Mouse (Mus musculus) heart, postnatal 0 days (tissue): ENCODE results near the gene Lzts2. TPM values are rescaled to one million over a fixed set of nuclear protein-coding genes. Genes with fewer than 3 reads are reported as not detected.

ENCODE experiments used
- ATAC-seq: fragments of 200-750 bp; cut with Nextera tagmentation; 2 replicates; pipeline ENCODE4 v1.8.0; 2017; ENCODE audit warnings: low read depth, moderate number of reproducible peaks, moderate library complexity; ENCODE audit not compliant: insufficient read depth
- DNase-seq: peaks from one replicate; pipeline ENCODE4 v3.0.0-alpha.2; 2016; ENCODE audit warnings: low spot score
- H3K27ac ChIP-seq: fragments of 300-500 bp; sonication (generic); 2 replicates; pipeline ENCODE4 v1.5.1; 2014; ENCODE audit warnings: low read depth, mild to moderate bottlenecking
- H3K27me3 ChIP-seq: fragments of 300-500 bp; sonication (generic); 2 replicates; pipeline ENCODE4 v1.6.1; 2014; ENCODE audit warnings: low read length, mixed read lengths; ENCODE audit not compliant: control insufficient read depth, insufficient read depth
- H3K36me3 ChIP-seq: fragments of 300-500 bp; sonication (generic); replicated peaks from 2 replicates; pipeline ENCODE4 v1.6.1; 2014; ENCODE audit warnings: low read length, mixed read lengths; ENCODE audit not compliant: control insufficient read depth, insufficient read depth
- H3K4me1 ChIP-seq: fragments of 300-500 bp; sonication (generic); 2 replicates; pipeline ENCODE4 v1.6.1; 2014; ENCODE audit warnings: antibody characterized with exemption; ENCODE audit not compliant: control insufficient read depth, insufficient read depth
- H3K4me2 ChIP-seq: fragments of 300-500 bp; sonication (generic); 2 replicates; pipeline ENCODE4 v1.6.1; 2014; ENCODE audit warnings: low read depth, mild to moderate bottlenecking, low read length, moderate library complexity
- H3K4me3 ChIP-seq: fragments of 300-500 bp; sonication (generic); 2 replicates; pipeline ENCODE4 v1.5.1; 2014; ENCODE audit warnings: low read depth, low read length
- H3K9ac ChIP-seq: fragments of 300-500 bp; sonication (generic); replicated peaks from 2 replicates; pipeline ENCODE4 v1.6.1; 2014; ENCODE audit warnings: low read depth, low read length, mixed read lengths
- H3K9me3 ChIP-seq: fragments of 300-500 bp; sonication (generic); replicated peaks from 2 replicates; pipeline ENCODE4 v1.6.1; 2016; ENCODE audit warnings: low read length; ENCODE audit not compliant: control insufficient read depth
- CTCF ChIP-seq: IDR thresholded peaks from 2 replicates; pipeline ENCODE4 v1.5.1; 2016; ENCODE audit warnings: antibody characterized with exemption, control low read depth, low read depth
- EP300 ChIP-seq: IDR thresholded peaks from 2 replicates; pipeline ENCODE4 v1.6.1; 2016; ENCODE audit warnings: antibody characterized with exemption, low read depth
- WGBS: fragments of 180-500 bp; shearing (Covaris S2); extraction: QIAGEN DNeasy Blood & Tissue Kit; methylation state at CpG from one replicate; pipeline ENCODE4 v1.1.7; 2014; 5-methylcytosine and 5-hydroxymethylcytosine counted together
- polyA plus RNA-seq: library from polyadenylated mRNA; unstranded; fragments of >200 nt; fragmentation: Nextera tagmentation; extraction: Ambion mirVana; gene quantifications from 2 replicates; pipeline ENCODE4 v1.2.1, GENCODE M21; 2015
- total RNA-seq: library from RNA; depleted of rRNA; stranded (reverse); fragments of >200 nt; gene quantifications from 2 replicates; pipeline ENCODE4 v1.2.3, GENCODE M21; 2014; ENCODE audit warnings: low replicate concordance

Gene Lzts2
- total and polyA plus RNA-seq, 2 experiments from 2014 or later = 29.7 to 127 TPM

DNA sequence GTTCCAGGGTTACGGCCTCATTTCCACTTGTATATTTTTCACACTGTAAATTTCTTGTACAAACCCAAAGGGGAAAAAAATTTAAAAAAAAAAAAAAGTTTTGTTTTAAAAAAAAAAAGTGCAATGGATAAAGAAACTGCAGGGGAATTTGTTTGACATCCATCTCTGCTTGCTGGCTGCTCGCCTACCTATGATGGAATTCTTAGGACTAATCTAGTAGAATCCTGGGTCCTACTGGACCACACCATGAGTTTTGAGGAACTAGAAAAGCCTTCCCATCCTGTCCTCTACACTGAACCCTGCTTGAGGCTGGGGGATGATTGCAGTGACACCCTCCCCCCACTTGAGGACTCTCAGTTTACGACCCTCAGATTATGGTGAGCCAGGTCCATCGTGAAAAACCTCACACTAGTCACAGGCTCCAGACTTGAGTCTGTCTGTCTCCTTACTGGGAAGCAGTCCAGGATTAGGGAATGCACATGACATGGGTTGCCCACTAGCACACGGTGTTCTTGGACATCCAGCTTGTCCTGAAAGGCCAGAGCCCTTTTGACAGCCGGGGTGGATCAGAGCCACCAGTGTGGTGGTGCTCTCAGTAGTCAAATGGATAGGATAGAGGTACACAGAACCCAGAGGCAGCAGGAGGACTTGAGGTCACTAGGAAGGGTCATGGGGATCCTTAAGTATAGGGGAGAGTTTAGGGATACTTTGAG is 12.9 kb downstream of the Lzts2 start:
- WGBS = 48% methylated on average over 6 of the region's 6 CpGs
- DNase-seq = no peak
- ATAC-seq = peak; percentile 37
- peaks cover 13% of the 10 kb centered on the region; the same call in 1 of the 2 replicates for H3K4me1 ChIP-seq
- H3K4me3 ChIP-seq = no peak overlapping the region
- peaks cover 49% of the 10 kb centered on the region for H3K36me3 ChIP-seq
- no peaks in the 10 kb centered on the region for H3K27me3 ChIP-seq
- no peaks in the 10 kb centered on the region for H3K9me3 ChIP-seq
- no peak overlapping the region for H3K4me2 ChIP-seq
- H3K27ac ChIP-seq = peak overlapping the region; percentile 73
- no peak for TF ChIP-seq CTCF
- peak; percentile 74; the same call in 1 of the 2 replicates for TF ChIP-seq EP300
- no peak overlapping the region for H3K9ac ChIP-seq

DNA sequence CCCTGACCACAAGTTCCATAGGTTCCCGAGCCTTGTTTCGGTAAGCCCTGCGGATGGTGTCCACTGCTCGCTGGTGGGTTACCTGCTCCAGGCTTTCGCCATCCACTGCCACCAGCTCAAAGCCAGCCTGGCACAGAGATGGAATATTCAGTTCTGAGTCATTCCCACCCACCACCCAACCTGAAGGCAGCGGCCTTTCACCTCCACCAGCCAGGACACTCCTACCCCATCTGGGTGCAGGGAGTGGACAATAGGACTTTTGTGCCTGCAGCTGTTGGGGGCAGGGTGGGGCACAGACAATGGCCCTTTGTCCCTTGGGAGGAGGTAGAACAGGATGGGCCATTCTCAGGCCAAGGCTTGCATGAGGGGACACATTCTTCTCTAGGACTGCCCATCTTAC is 13.6 kb downstream of the Lzts2 start:
- H3K4me2 ChIP-seq = no peak overlapping the region
- H3K9ac ChIP-seq = no peak overlapping the region
- H3K4me3 ChIP-seq = no peak overlapping the region
- no peak for TF ChIP-seq EP300
- TF ChIP-seq CTCF = no peak
- H3K36me3 ChIP-seq = peaks cover 44% of the 10 kb centered on the region
- DNase-seq (no peak), ATAC-seq (no peak)
- no peaks in the 10 kb centered on the region for H3K9me3 ChIP-seq
- WGBS = 89% methylated on average over 6 of the region's 6 CpGs
- no peaks in the 10 kb centered on the region for H3K27me3 ChIP-seq
- H3K4me1 ChIP-seq = peaks cover 13% of the 10 kb centered on the region; the same call in 1 of the 2 replicates
- H3K27ac ChIP-seq = peak overlapping the region; percentile 73

DNA sequence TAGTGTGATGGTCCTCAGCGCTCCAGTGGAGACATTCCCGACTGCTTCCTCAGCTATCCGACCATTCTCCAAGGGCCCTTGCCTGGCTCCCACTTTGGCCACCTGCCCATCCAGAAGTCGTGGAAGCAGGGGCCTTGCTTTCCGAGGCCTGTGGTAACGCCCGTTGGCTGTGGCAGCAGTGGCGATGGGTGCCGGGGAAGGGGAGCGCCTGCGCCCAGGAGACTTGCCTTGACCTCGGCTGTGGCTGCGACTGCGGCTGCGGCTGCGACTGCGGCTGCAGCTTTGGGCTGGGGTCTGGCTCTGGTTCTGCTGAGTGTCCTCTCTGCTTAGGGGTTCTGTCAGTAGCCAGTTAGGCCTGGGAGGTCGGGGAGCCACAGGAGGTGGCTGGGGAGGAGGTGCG is 14.5 kb downstream of the Lzts2 start:
- no peak for DNase-seq
- no peak overlapping the region for H3K4me3 ChIP-seq
- H3K4me2 ChIP-seq = no peak overlapping the region

DNA sequence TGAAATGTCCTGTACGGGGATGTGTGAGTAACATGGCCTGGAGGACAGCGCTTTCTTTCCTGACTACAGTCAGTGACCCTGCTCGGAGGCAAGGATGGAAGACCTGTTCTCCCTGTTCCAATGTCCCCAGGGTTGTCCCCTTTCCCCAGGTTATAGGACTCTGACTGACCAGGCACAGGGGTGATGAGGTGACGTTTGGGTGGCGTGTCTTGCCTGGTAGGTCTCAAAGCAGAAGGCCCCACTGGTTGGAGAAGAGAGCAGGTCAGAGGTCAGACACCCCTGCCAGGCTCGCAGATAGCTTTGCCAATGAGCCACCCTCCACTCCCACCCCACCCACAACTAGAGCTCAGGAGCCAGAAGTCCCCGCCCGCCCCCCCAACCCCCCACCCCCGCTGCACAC is 15.4 kb downstream of the Lzts2 start:
- H3K4me2 ChIP-seq = no peak overlapping the region
- ATAC-seq = no peak
- WGBS = 62% methylated on average over 9 of the region's 9 CpGs

More for the DNA sequence above, 14.5 kb downstream of the Lzts2 start:
- peaks cover 13% of the 10 kb centered on the region; the same call in 1 of the 2 replicates for H3K4me1 ChIP-seq
- H3K9ac ChIP-seq = no peak overlapping the region; the same call in 1 of the 2 replicates
- WGBS = 52% methylated on average over 17 of the region's 19 CpGs
- no peak overlapping the region for H3K27ac ChIP-seq
- ATAC-seq = no peak
- H3K9me3 ChIP-seq = no peaks in the 10 kb centered on the region
- H3K36me3 ChIP-seq = peaks cover 39% of the 10 kb centered on the region
- no peak for TF ChIP-seq CTCF
- no peak for TF ChIP-seq EP300
- H3K27me3 ChIP-seq = no peaks in the 10 kb centered on the region

DNA sequence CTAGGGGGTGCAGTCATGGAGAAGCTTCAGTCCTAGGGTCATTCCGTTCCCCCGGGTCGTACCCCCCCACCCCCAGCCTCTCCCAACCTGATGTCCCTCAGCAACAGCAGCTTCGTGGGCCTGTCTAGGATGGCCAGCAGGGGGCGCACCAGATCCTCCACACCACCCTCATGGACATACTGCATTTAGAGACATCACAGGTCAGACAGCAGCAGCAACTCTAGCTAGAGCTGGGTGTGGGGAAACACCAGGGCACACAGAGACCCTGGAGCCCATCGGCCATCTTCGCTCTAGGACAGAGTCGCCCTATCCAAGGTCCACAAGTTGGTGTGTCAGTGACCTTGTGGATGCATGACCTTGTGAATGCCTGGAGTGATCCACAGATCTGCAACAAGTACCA is 15.9 kb downstream of the Lzts2 start:
- no peaks in the 10 kb centered on the region for H3K9me3 ChIP-seq
- peak overlapping the region; percentile 40 for H3K27ac ChIP-seq
- TF ChIP-seq EP300 = no peak
- peak; percentile 71 for TF ChIP-seq CTCF
- WGBS = 24% methylated on average over 8 of the region's 8 CpGs
- peaks cover 28% of the 10 kb centered on the region for H3K36me3 ChIP-seq
- H3K27me3 ChIP-seq = no peaks in the 10 kb centered on the region
- peak; percentile 49 for ATAC-seq
- H3K4me3 ChIP-seq = no peak overlapping the region
- H3K9ac ChIP-seq = no peak overlapping the region
- DNase-seq = peak; percentile 50
- H3K4me1 ChIP-seq = peaks cover 13% of the 10 kb centered on the region; the same call in 1 of the 2 replicates
- H3K4me2 ChIP-seq = peak overlapping the region; percentile 60; the same call in 1 of the 2 replicates

More for the DNA sequence above, 15.4 kb downstream of the Lzts2 start:
- peaks cover 13% of the 10 kb centered on the region; the same call in 1 of the 2 replicates for H3K4me1 ChIP-seq
- H3K9ac ChIP-seq = no peak overlapping the region
- H3K36me3 ChIP-seq = peaks cover 33% of the 10 kb centered on the region
- H3K9me3 ChIP-seq = no peaks in the 10 kb centered on the region
- H3K4me3 ChIP-seq = no peak overlapping the region
- no peak overlapping the region for H3K27ac ChIP-seq
- no peak for TF ChIP-seq EP300
- no peak for TF ChIP-seq CTCF
- H3K27me3 ChIP-seq = no peaks in the 10 kb centered on the region
- no peak for DNase-seq
